Mouse (Mus musculus) heart, postnatal 10 days (tissue): Measurements from ENCODE around the gene Slc17a3. TPM values are rescaled to one million over a fixed set of nuclear protein-coding genes. Genes with fewer than 3 reads are reported as not detected.

Experiments
- DNase-seq, 2 experiments: peaks; one replicate each; pipeline ENCODE4 v3.0.0; 2021
- intact Hi-C: fragments of 180-260 bp; cut with DNase I; formaldehyde crosslinking; loops from one replicate; pipeline ENCODE4 v1.15.1; 2025
- total RNA-seq, 2 experiments: library from RNA; stranded (reverse); gene quantifications; 2 replicates each; pipeline ENCODE4 v1.2.3; 2021

Gene Slc17a3
- total RNA-seq, 2 experiments from 2014 or later: not detected

GRCm38 (mm10) chr13:23868790-23869533, 29.7 kb downstream of the Slc17a3 start:
- intact Hi-C loops: no loop called here
- DNase-seq: no peak

- intact Hi-C loops: no loop called here
- no peak for DNase-seq
These were observed 30.8 kb downstream of the Slc17a3 start for GRCm38 (mm10) chr13:23869996-23870395.

DNA sequence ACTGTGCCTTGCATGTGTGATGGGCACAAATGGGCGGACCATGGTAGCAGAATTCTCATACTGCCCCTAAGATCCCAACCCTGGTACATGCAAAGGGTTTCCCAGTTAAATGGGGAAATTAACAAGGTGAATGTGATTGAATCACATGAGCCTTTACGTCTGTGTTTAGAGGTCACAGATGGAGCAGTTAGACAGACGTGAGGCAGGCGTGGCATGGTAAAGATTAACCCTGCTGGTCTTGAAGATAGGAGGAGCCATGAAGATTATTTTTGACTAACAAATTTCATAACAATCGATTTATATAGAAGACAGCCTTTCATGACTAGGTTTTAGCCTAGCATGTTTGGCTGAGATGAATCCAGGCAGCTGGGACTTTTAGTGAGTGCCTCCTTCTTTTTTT, 33.9 kb downstream of the Slc17a3 start:
- DNase-seq: no peak
- intact Hi-C loops: no loop called here

DNA sequence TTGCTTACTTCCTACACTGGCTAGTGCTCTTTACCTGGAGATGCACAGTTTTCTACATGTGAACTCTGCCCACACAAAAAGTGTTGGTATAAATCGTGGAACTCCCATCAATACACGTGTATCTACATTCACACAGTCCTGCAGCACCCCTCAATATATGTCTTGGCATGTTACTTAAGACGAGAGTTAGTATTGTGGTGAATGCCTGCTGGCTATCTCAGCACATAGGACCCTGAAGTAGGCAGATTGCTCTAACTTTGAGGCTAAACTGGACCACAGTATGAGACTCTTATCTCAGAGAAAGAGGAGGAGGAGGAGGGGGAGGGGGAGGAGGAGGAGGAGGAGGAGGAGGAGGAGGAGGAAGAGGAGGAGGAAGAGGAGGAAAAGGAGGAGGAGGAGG, 39.9 kb downstream of the Slc17a3 start:
- no peak for DNase-seq
- intact Hi-C loops: no loop called here

DNA sequence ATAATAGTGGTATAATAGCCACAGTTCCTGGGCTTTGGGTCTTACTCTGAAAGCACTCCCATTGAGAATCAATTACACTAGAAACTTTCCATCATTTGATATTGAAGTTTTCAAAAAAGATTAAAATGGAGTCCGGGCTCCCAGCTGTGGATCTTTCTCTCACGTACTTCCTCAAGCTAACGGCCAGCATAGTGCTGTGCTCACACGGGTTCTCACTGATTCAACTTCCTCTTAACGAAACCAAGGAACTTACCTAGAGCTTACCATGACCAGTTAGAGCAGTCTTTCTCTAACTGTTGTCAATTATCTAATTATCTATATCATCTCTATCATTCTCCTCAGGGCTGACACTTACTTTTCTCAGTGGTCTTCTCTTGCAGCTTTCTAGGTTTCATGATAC, 40.4 kb downstream of the Slc17a3 start:
- intact Hi-C loops: no loop called here
- DNase-seq: no peak

- peak; percentile 27 to 48 for DNase-seq
- intact Hi-C loops: loop anchor here (1.0 kb wide), 2 partner anchors 51 to 93 kb away; no protein-coding TSS in a partner anchor
These were observed 46.3 kb downstream of the Slc17a3 start for GRCm38 (mm10) chr13:23885540-23885939.

- intact Hi-C loops: no loop called here
- DNase-seq: no peak
These were observed 47.9 kb downstream of the Slc17a3 start for GRCm38 (mm10) chr13:23887026-23887725.

- DNase-seq: no peak
- intact Hi-C loops: no loop called here
These were observed 49.9 kb downstream of the Slc17a3 start for GRCm38 (mm10) chr13:23889011-23889605.

DNA sequence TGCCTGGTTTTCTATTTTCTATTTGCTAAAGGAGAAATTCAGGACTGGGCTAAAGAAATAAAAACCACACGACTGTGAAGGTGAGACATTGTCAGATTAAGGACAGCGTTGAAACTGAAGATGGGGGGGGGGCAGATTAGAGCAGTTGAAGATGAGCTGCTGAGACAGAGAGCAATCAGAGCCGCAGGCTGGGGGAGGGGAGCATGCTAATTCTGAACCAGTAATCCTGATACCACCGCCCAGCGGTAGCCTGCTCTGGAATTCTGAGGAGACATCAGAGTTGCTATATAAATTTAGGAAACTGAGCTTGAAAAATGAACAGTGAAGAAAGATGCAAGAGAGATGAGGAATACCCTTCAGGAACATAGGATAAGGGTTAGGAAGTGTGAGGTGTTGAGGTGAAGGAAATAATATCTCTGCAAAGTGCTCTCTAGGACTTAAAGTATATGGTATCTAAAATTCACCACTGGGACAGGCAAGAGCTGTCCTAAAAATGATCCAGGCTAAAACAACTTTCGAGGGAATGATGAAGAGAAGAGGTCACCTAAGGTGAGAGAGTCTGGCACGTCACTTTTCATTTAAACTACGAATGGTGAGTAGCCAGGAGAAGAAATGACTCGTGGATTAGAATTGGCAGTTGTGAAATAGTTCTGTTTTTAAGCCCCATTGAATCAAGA, 53.5 kb downstream of the Slc17a3 start:
- intact Hi-C loops: no loop called here
- no peak for DNase-seq

- no peak for DNase-seq
- intact Hi-C loops: no loop called here
These were observed 54.0 kb downstream of the Slc17a3 start for GRCm38 (mm10) chr13:23893269-23893593.

GRCm38 (mm10) chr13:23898242-23898641, 59.0 kb downstream of the Slc17a3 start:
- intact Hi-C loops: no loop called here
- peak; percentile 7 to 16 for DNase-seq

- DNase-seq: no peak
- intact Hi-C loops: no loop called here
These were observed 67.7 kb downstream of the Slc17a3 start for GRCm38 (mm10) chr13:23906906-23907305.

- intact Hi-C loops: no loop called here
- no peak for DNase-seq
These were observed 70.9 kb downstream of the Slc17a3 start for GRCm38 (mm10) chr13:23910121-23910520.

Other genes starting within 250 kb of the Slc17a3 start
- gene Hist1h2be, start 218.3 kb upstream of the Slc17a3 start, total RNA-seq: 10 to 100 TPM; 18.8 to 19.8 TPM
- gene Hist1h1e, start 216.9 kb upstream of the Slc17a3 start, total RNA-seq: 100 to 1,000 TPM; 138 to 168 TPM
- 1 to 10 TPM; 5.1 to 6.2 TPM for gene Hist1h2ac, start 155.5 kb upstream of the Slc17a3 start, total RNA-seq
- 10 to 100 TPM; 50.8 to 51.3 TPM for gene Hist1h2bc, start 155.2 kb upstream of the Slc17a3 start, total RNA-seq
- gene Hist1h1t, start 143.6 kb upstream of the Slc17a3 start, total RNA-seq: under 1 TPM; 0.29 to 0.67 TPM
- 100 to 1,000 TPM; 105 to 116 TPM for gene Hist1h4c, start 141.0 kb upstream of the Slc17a3 start, total RNA-seq
- 10 to 100 TPM; 26.7 to 32.4 TPM for gene Hfe, start 128.6 kb upstream of the Slc17a3 start, total RNA-seq
- 100 to 1,000 TPM; 299 to 383 TPM for gene Hist1h1c, start 100.6 kb upstream of the Slc17a3 start, total RNA-seq
- 100 to 1,000 TPM in 1 of 2 experiments, 10 to 100 TPM in 1; 84.0 to 101 TPM for gene Hist1h3c, start 93.8 kb upstream of the Slc17a3 start, total RNA-seq
- gene Hist1h2bb, start 92.7 kb upstream of the Slc17a3 start, total RNA-seq: 100 to 1,000 TPM; 105 to 106 TPM
- gene Hist1h2ab, start 88.3 kb upstream of the Slc17a3 start, total RNA-seq: 100 to 1,000 TPM; 166 to 169 TPM
- gene Hist1h3b, start 87.2 kb upstream of the Slc17a3 start, total RNA-seq: 100 to 1,000 TPM; 221 to 266 TPM
- 100 to 1,000 TPM; 130 to 151 TPM for gene Hist1h4b, start 82.4 kb upstream of the Slc17a3 start, total RNA-seq
- 100 to 1,000 TPM; 162 to 177 TPM for gene Hist1h4a, start 78.2 kb upstream of the Slc17a3 start, total RNA-seq
- 100 to 1,000 TPM; 160 to 202 TPM for gene Hist1h3a, start 77.0 kb upstream of the Slc17a3 start, total RNA-seq
- gene Hist1h1a, start 75.8 kb upstream of the Slc17a3 start, total RNA-seq: 100 to 1,000 TPM; 109 to 127 TPM
- gene Trim38, start 69.5 kb upstream of the Slc17a3 start, total RNA-seq: not detected
- gene Slc17a2, start 32.4 kb upstream of the Slc17a3 start, total RNA-seq: not detected
- gene Slc17a1, start 28.3 kb downstream of the Slc17a3 start, total RNA-seq: not detected
- gene Slc17a4, start 75.6 kb downstream of the Slc17a3 start, total RNA-seq: not detected
- gene Hist1h2ba, start 94.7 kb downstream of the Slc17a3 start, total RNA-seq: not detected
- gene Hist1h2aa, start 95.0 kb downstream of the Slc17a3 start, total RNA-seq: not detected
- not detected for gene Scgn, start 151.8 kb downstream of the Slc17a3 start, total RNA-seq